Comparison of ENCODE assay signal across 29 mouse cellular contexts in genomic region chr5:114883022-114883421, GRCm38 (mm10). TPM values are rescaled to one million over a fixed set of nuclear protein-coding genes. Genes with fewer than 3 reads are reported as not detected.
A peak's percentile ranks its signal among the peaks of the same experiment; 100 is the strongest.
DNase-seq lines count a peak whose midpoint lies in the region; ATAC-seq and TF ChIP-seq lines count a peak whose summit lies in the region.
"Had no signal": no experiment of that assay in that cellular context is flagged by ENCODE, and none has a peak within 500 bp of the region (broad histone marks: within the 10 kb centered on the region; RNA-seq: fewer than 3 reads in every experiment).

No protein-coding gene starts in this region.

- WGBS in bone marrow, adult 2 months: 51% methylated on average over 11 of the region's 11 CpGs

- H3K4me3 ChIP-seq in bone marrow, adult 2 months (replicated peaks; ENCODE audit: control insufficient read depth, low read depth, low read length): peak overlapping the region; percentile 10
- H3K4me3 ChIP-seq: embryonic facial prominence, embryonic 10.5 days; embryonic facial prominence, embryonic 12.5 days; forebrain, embryonic 10.5 days; forebrain, embryonic 12.5 days had no signal

- TF ChIP-seq CTCF in bone marrow, adult 2 months (IDR thresholded peaks at IDR 0.05; ENCODE audit: control insufficient read depth, insufficient read depth, low read length): no peak

- peaks cover 1% of the 10 kb centered on the region; the same call in 1 of the 2 replicates for H3K4me1 ChIP-seq in bone marrow, adult 2 months (ENCODE audit: control insufficient read depth, insufficient read depth, low read length)
- H3K4me1 ChIP-seq: embryonic facial prominence, embryonic 12.5 days had no signal

- TF ChIP-seq POLR2A in bone marrow, adult 2 months (IDR thresholded peaks at IDR 0.05; ENCODE audit: borderline replicate concordance, control insufficient read depth, low read depth, low read length): no peak

- peak; percentile 98 for ATAC-seq in granulocyte monocyte progenitor cell, adult 5-6 weeks (replicated peaks; ENCODE audit: poor library complexity, severe bottlenecking)
- peak; percentile 92 for ATAC-seq in megakaryocyte progenitor cell, adult 5-6 weeks (replicated peaks; ENCODE audit: poor library complexity)
- ATAC-seq in cerebellum, adult (ENCODE audit: insufficient number of reproducible peaks, low FRiP score, low TSS enrichment): no peak
- ATAC-seq: activated CD4-positive, CD25-positive, alpha-beta regulatory T cell, adult 4 months; forebrain, embryonic 14.5 days; forebrain, embryonic 16.5 days had no signal

- peak overlapping the region; percentile 94 for H3K27ac ChIP-seq in bone marrow, adult 2 months (ENCODE audit: control insufficient read depth, insufficient read depth, low read depth, low read length, poor library complexity)
- H3K27ac ChIP-seq: embryonic facial prominence, embryonic 10.5 days; embryonic facial prominence, embryonic 12.5 days; forebrain, embryonic 10.5 days; forebrain, embryonic 12.5 days had no signal

- peak; percentile 10 for DNase-seq in 416B (ENCODE audit: low read depth)
- DNase-seq in cerebellum, postnatal 14 days: no peak
- no peak for DNase-seq in frontal cortex, postnatal 10 days (ENCODE audit: low spot score in 2 of 2)
- no peak for DNase-seq in cerebellum, adult 11-12 months
- DNase-seq: adrenal gland, adult 8-10 months; adrenal gland, postnatal 14 days; adrenal gland, postnatal 36 days; cerebellum, adult 18-20 months; cerebellum, adult 8-10 months; cerebellum, adult 9-11 months; cerebellum, postnatal 25 days had no signal

RNA-seq across cellular contexts. Expression of gene Oasl2, which starts 13.7 kb away (rescaled TPM):
- 37.0 and 44.3 TPM in 2 replicates for polyA plus RNA-seq in bone marrow, adult 2 months (2011; ENCODE audit: insufficient read depth, insufficient read length, low replicate concordance, missing spikeins)
- 6.7 and 10.4 TPM in 2 replicates for total RNA-seq in granulocyte monocyte progenitor cell, adult 5-6 weeks (2014; fragmentation: Nextera tagmentation)
- 4.7 and 7.6 TPM in 2 replicates for total RNA-seq in granulocyte monocyte progenitor cell, adult 5-6 weeks (2017)
- 2.9 and 10.3 TPM in 2 replicates for total RNA-seq in megakaryocyte progenitor cell, adult 5-6 weeks (2015)
- 2.5 and 5.6 TPM in 2 replicates for total RNA-seq in megakaryocyte progenitor cell, adult 5-6 weeks (2017)

RNA-seq across cellular contexts. Expression of gene Gm9936, which starts 24.5 kb away (rescaled TPM):
- not detected in 2 replicates for polyA plus RNA-seq in bone marrow, adult 2 months (2011; ENCODE audit: insufficient read depth, insufficient read length, low replicate concordance, missing spikeins)
- not detected in 2 replicates for total RNA-seq in granulocyte monocyte progenitor cell, adult 5-6 weeks (2014; fragmentation: Nextera tagmentation)
- not detected in 2 replicates for total RNA-seq in granulocyte monocyte progenitor cell, adult 5-6 weeks (2017)
- not detected in 2 replicates for total RNA-seq in megakaryocyte progenitor cell, adult 5-6 weeks (2015)
- total RNA-seq in megakaryocyte progenitor cell, adult 5-6 weeks (2017): not detected in 2 replicates
- total RNA-seq: adrenal gland, adult 18-20 months; adrenal gland, adult 8-10 months; adrenal gland, postnatal 14 days; adrenal gland, postnatal 36 days; ES-E14; MEL had no signal
- polyA plus RNA-seq: activated CD4-positive, CD25-positive, alpha-beta regulatory T cell, adult 4 months; C2C12 had no signal

RNA-seq across cellular contexts. Expression of gene 4930519G04Rik, which starts 29.6 kb away (rescaled TPM):
- not detected in 2 replicates for polyA plus RNA-seq in bone marrow, adult 2 months (2011; ENCODE audit: insufficient read depth, insufficient read length, low replicate concordance, missing spikeins)
- 1.6 TPM in 1 of 2 replicates, not detected in the other for total RNA-seq in granulocyte monocyte progenitor cell, adult 5-6 weeks (2014; fragmentation: Nextera tagmentation)
- total RNA-seq in granulocyte monocyte progenitor cell, adult 5-6 weeks (2017): not detected in 2 replicates
- 0.07 and 0.17 TPM in 2 replicates for total RNA-seq in megakaryocyte progenitor cell, adult 5-6 weeks (2015)
- total RNA-seq in megakaryocyte progenitor cell, adult 5-6 weeks (2017): 0.08 TPM in 1 of 2 replicates, not detected in the other
- total RNA-seq: adrenal gland, adult 18-20 months; adrenal gland, adult 8-10 months; adrenal gland, postnatal 14 days; adrenal gland, postnatal 36 days; ES-E14; MEL had no signal
- polyA plus RNA-seq: activated CD4-positive, CD25-positive, alpha-beta regulatory T cell, adult 4 months; brain, embryonic 14.5 days; C2C12; embryonic facial prominence, embryonic 10.5 days; embryonic facial prominence, embryonic 12.5 days; embryonic facial prominence, embryonic 14.5 days; forebrain, embryonic 10.5 days; forebrain, embryonic 12.5 days; forebrain, embryonic 14.5 days; forebrain, embryonic 16.5 days; frontal cortex, adult 2 months had no signal

RNA-seq across cellular contexts. Expression of gene Oasl1, which starts 40.0 kb away (rescaled TPM):
- 8.7 and 13.5 TPM in 2 replicates for polyA plus RNA-seq in bone marrow, adult 2 months (2011; ENCODE audit: insufficient read depth, insufficient read length, low replicate concordance, missing spikeins)
- 5.2 and 5.4 TPM in 2 replicates for total RNA-seq in granulocyte monocyte progenitor cell, adult 5-6 weeks (2014; fragmentation: Nextera tagmentation)
- 0.73 and 1.8 TPM in 2 replicates for total RNA-seq in granulocyte monocyte progenitor cell, adult 5-6 weeks (2017)
- 0.68 and 4.9 TPM in 2 replicates for total RNA-seq in megakaryocyte progenitor cell, adult 5-6 weeks (2015)
- total RNA-seq in megakaryocyte progenitor cell, adult 5-6 weeks (2017): 1.1 and 1.4 TPM in 2 replicates
- polyA plus RNA-seq: embryonic facial prominence, embryonic 10.5 days; forebrain, embryonic 10.5 days had no signal

RNA-seq across cellular contexts. Expression of gene 2210016L21Rik, which starts 58.9 kb away (rescaled TPM):
- polyA plus RNA-seq in bone marrow, adult 2 months (2011; ENCODE audit: insufficient read depth, insufficient read length, low replicate concordance, missing spikeins): 9.7 and 15.9 TPM in 2 replicates
- 9.0 and 12.3 TPM in 2 replicates for total RNA-seq in granulocyte monocyte progenitor cell, adult 5-6 weeks (2014; fragmentation: Nextera tagmentation)
- total RNA-seq in granulocyte monocyte progenitor cell, adult 5-6 weeks (2017): 10.7 and 14.2 TPM in 2 replicates
- 7.0 and 13.3 TPM in 2 replicates for total RNA-seq in megakaryocyte progenitor cell, adult 5-6 weeks (2015)
- 12.7 and 13.6 TPM in 2 replicates for total RNA-seq in megakaryocyte progenitor cell, adult 5-6 weeks (2017)
